Mouse (Mus musculus) hindbrain, embryonic 16.5 days (tissue): Measurements from ENCODE around the gene Adgrl1. TPM values are rescaled to one million over a fixed set of nuclear protein-coding genes. Genes with fewer than 3 reads are reported as not detected.
A peak's percentile ranks its signal among the peaks of the same experiment; 100 is the strongest.

Experiments
- ATAC-seq: fragments of 200-750 bp; cut with Nextera tagmentation; 2 replicates; pipeline ENCODE4 v1.8.0; 2017; ENCODE audit warnings: moderate TSS enrichment, moderate library complexity
- H3K27ac ChIP-seq: fragments of 300-500 bp; sonication (generic); 2 replicates; pipeline ENCODE4 v1.5.1; 2014; ENCODE audit warnings: low read depth, mild to moderate bottlenecking, control low read depth, low read length, moderate library complexity
- H3K27me3 ChIP-seq: fragments of 300-500 bp; sonication (generic); replicated peaks from 2 replicates; pipeline ENCODE4 v1.6.1; 2014; ENCODE audit warnings: low read length; ENCODE audit not compliant: control insufficient read depth, insufficient read depth
- H3K36me3 ChIP-seq: fragments of 300-500 bp; sonication (generic); 2 replicates; pipeline ENCODE4 v1.6.1; 2014; ENCODE audit warnings: mild to moderate bottlenecking, low read length, moderate library complexity, mixed read lengths; ENCODE audit not compliant: control insufficient read depth, insufficient read depth
- H3K4me1 ChIP-seq: fragments of 300-500 bp; sonication (generic); 2 replicates; pipeline ENCODE4 v1.6.1; 2014; ENCODE audit warnings: low read depth, low read length; ENCODE audit not compliant: control insufficient read depth, insufficient read depth
- H3K4me2 ChIP-seq: fragments of 300-500 bp; sonication (generic); 2 replicates; pipeline ENCODE4 v1.6.1; 2014; ENCODE audit warnings: mild to moderate bottlenecking, low read length, control low read depth, moderate library complexity
- H3K4me3 ChIP-seq: fragments of 300-500 bp; sonication (generic); 2 replicates; pipeline ENCODE4 v1.5.1; 2014; ENCODE audit warnings: mild to moderate bottlenecking, low read length, control low read depth, moderate library complexity
- H3K9ac ChIP-seq: fragments of 300-500 bp; sonication (generic); 2 replicates; pipeline ENCODE4 v1.6.1; 2014; ENCODE audit warnings: low read depth, mild to moderate bottlenecking, control low read depth, low read length, moderate library complexity
- H3K9me3 ChIP-seq: fragments of 300-500 bp; sonication (generic); 2 replicates; pipeline ENCODE4 v1.6.1; 2014; ENCODE audit warnings: mild to moderate bottlenecking, low read length, moderate library complexity; ENCODE audit not compliant: control insufficient read depth
- WGBS: fragments of 180-500 bp; shearing (Covaris S2); extraction: QIAGEN DNeasy Blood & Tissue Kit; methylation state at CpG from one replicate; pipeline ENCODE4 v1.1.7; 2014; 5-methylcytosine and 5-hydroxymethylcytosine counted together
- microRNA-seq: library from miRNA; unstranded; fragments of <30 nt; microRNA quantifications from one replicate; pipeline ENCODE4, GENCODE M21; 2017
- polyA plus RNA-seq: library from polyadenylated mRNA; unstranded; fragments of >200 nt; fragmentation: Nextera tagmentation; extraction: Ambion mirVana; gene quantifications from 2 replicates; pipeline ENCODE4 v1.2.1, GENCODE M21; 2015

Adgrl1 gene
- polyA plus RNA-seq, 1 experiment from 2014 or later = 53.0 TPM

DNA sequence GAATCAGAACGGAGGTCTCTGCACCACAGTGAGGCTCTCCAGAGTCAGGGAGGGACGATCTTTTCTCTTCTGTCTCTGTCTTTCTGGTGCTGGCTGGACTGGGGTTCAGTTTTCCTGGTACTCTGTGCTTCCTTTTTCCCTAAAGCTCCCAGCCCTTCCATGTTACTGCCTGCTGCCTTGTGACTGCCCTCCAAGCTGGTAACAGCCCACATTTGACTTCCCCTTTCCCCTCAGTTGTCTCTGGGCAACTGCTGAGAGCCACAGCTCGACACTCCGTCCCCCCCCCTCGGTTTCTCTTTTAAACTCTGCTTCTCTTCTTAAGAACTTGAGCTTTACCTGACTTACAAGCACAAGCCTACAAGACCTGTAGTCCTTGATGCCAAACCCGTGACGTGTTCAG, 89.3 kb downstream of the Adgrl1 start:
- Histone ChIP-seq H3K4me3 (no peak overlapping the region), H3K4me2 (no peak overlapping the region), H3K9ac (no peak overlapping the region), H3K4me1 (no peaks in the 10 kb centered on the region), H3K27me3 (no peaks in the 10 kb centered on the region), H3K9me3 (no peaks in the 10 kb centered on the region), H3K36me3 (peaks cover 59% of the 10 kb centered on the region), H3K27ac (no peak overlapping the region)
- ATAC-seq = no peak
- WGBS = 89% methylated on average over 7 of the region's 7 CpGs

DNA sequence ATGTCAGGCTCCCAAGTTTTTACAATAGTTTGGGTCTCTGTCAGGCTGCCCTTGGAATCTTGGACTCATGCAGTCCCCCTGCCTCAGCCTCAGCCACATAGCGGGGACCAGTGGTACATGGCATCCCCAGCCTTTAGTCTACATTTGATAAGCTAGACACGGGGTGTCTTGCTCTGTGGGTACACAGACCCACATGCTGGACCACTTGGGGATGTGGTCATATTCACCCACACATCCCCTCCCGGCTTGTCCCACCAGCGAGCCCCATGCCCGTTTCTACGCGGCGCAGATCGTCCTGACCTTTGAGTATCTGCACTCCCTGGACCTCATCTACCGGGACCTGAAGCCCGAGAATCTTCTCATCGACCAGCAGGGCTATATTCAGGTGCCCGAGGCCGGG, 90.3 kb downstream of the Adgrl1 start:
- 96% methylated on average over 14 of the region's 14 CpGs for WGBS
- Histone ChIP-seq H3K4me3 (no peak overlapping the region), H3K27me3 (no peaks in the 10 kb centered on the region), H3K36me3 (peaks cover 56% of the 10 kb centered on the region), H3K4me1 (no peaks in the 10 kb centered on the region), H3K9me3 (no peaks in the 10 kb centered on the region), H3K9ac (no peak overlapping the region), H3K27ac (no peak overlapping the region), H3K4me2 (no peak overlapping the region)
- ATAC-seq = 0 out of 2 replicates have a peak, but pooled peaks have one; percentile 3

Small RNA genes within 50 kb of the gene (microRNA-seq; reads per million reads assigned to microRNA genes)
- not detected for gene Gm44330
- not detected for gene Gm44450

Other genes starting within 250 kb of the Adgrl1 start
- gene Gipc1, start 247.4 kb upstream of the Adgrl1 start, polyA plus RNA-seq = 135 TPM in 2 replicates
- gene Ptger1, start 233.4 kb upstream of the Adgrl1 start, polyA plus RNA-seq = 0.61 and 0.87 TPM in 2 replicates
- gene Pkn1, start 200.9 kb upstream of the Adgrl1 start, polyA plus RNA-seq = 21.2 and 24.6 TPM in 2 replicates
- 92.6 and 97.9 TPM in 2 replicates for gene Ddx39, start 184.9 kb upstream of the Adgrl1 start, polyA plus RNA-seq
- 9.9 and 14.6 TPM in 2 replicates for gene Adgre5, start 158.8 kb upstream of the Adgrl1 start, polyA plus RNA-seq
- 0.97 and 0.98 TPM in 2 replicates for gene Gm10644, start 55.1 kb downstream of the Adgrl1 start, polyA plus RNA-seq
- gene Asf1b, start 55.4 kb downstream of the Adgrl1 start, polyA plus RNA-seq = 9.8 and 14.6 TPM in 2 replicates
- 202 and 254 TPM in 2 replicates for gene Prkaca, start 72.9 kb downstream of the Adgrl1 start, polyA plus RNA-seq
- 5.9 and 6.2 TPM in 2 replicates for gene Samd1, start 97.6 kb downstream of the Adgrl1 start, polyA plus RNA-seq
- gene 1700067K01Rik, start 101.4 kb downstream of the Adgrl1 start, polyA plus RNA-seq = 0.90 and 0.94 TPM in 2 replicates
- 1.1 TPM in 2 replicates for gene 2210011C24Rik, start 112.1 kb downstream of the Adgrl1 start, polyA plus RNA-seq
- 9.6 and 11.3 TPM in 2 replicates for gene Palm3, start 121.4 kb downstream of the Adgrl1 start, polyA plus RNA-seq
- 0.55 and 0.71 TPM in 2 replicates for gene Il27ra, start 142.5 kb downstream of the Adgrl1 start, polyA plus RNA-seq
- 1.8 TPM in 2 replicates for gene Rln3, start 144.9 kb downstream of the Adgrl1 start, polyA plus RNA-seq
- 1.6 and 1.7 TPM in 2 replicates for gene Gm10643, start 165.0 kb downstream of the Adgrl1 start, polyA plus RNA-seq
- 7.9 and 9.0 TPM in 2 replicates for gene Rfx1, start 166.7 kb downstream of the Adgrl1 start, polyA plus RNA-seq
- gene Dcaf15, start 204.7 kb downstream of the Adgrl1 start, polyA plus RNA-seq = 21.5 and 22.7 TPM in 2 replicates
- 0.51 and 0.55 TPM in 2 replicates for gene Podnl1, start 225.9 kb downstream of the Adgrl1 start, polyA plus RNA-seq
- 53.3 and 54.5 TPM in 2 replicates for gene Cc2d1a, start 247.8 kb downstream of the Adgrl1 start, polyA plus RNA-seq
- 2.7 and 2.9 TPM in 2 replicates for gene 4930432K21Rik, start 247.9 kb downstream of the Adgrl1 start, polyA plus RNA-seq